Mouse (Mus musculus): Measurements from ENCODE around the gene Slc35f1. TPM values are rescaled to one million over a fixed set of nuclear protein-coding genes. Genes with fewer than 3 reads are reported as not detected.

Gene Slc35f1
- polyA plus RNA-seq, 1 experiment from 2014 or later = 1.1 TPM

DNA sequence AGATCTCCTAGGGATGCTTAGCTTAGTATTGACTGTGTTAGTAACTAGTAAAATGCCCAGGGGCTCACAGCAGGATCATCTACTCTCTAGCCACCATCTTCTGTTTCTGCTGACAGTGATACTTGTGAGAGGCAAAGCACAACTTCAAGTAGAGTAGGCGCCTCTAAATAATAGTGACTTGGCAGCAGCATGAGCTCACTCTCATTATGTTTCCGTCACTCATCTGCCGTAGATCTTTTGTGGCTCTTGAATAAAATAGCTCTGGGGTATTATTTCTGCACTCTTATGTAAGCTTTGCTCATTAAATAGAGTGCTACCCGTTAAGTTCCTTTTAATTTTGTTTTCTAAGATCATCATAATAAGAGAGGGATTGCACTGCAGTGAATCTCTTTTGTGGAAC is 107.1 kb downstream of the Slc35f1 start:
- H3K9ac ChIP-seq = no peak overlapping the region
- no peaks in the 10 kb centered on the region for H3K27me3 ChIP-seq
- no peaks in the 10 kb centered on the region for H3K4me1 ChIP-seq (replicated peaks)
- H3K9me3 ChIP-seq (replicated peaks) = no peaks in the 10 kb centered on the region
- ATAC-seq (replicated peaks; ENCODE audit: insufficient number of reproducible peaks, insufficient read depth, low FRiP score, low read depth) = no peak
- no peak overlapping the region for H3K27ac ChIP-seq
- no peak overlapping the region for H3K4me2 ChIP-seq
- H3K4me3 ChIP-seq = no peak overlapping the region
- no peaks in the 10 kb centered on the region for H3K36me3 ChIP-seq
- 63% methylated on average over 4 of the region's 4 CpGs for WGBS

DNA sequence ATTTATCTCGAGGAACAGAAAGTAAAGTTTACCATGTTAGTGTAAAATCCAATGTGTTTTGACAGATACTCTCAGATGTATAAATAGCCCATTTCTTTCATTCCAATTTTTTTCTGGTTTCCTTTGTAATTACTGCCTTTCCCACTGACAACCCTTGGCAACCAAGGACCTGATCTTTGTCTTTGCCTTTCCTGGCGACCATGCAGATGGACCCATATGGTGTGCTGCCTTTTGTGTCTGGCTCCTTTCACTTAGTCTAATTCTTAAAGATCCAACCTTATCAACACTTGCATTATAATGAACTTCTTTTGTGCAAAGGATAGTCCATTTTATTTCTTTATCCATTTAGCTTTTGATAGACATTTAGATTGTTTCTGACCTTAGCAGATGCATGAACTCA is 117.5 kb downstream of the Slc35f1 start:
- Histone ChIP-seq H3K27me3 (no peaks in the 10 kb centered on the region), H3K4me3 (no peak overlapping the region), H3K4me2 (no peak overlapping the region), H3K9me3 (replicated peaks) (no peaks in the 10 kb centered on the region), H3K36me3 (no peaks in the 10 kb centered on the region), H3K9ac (no peak overlapping the region), H3K27ac (no peak overlapping the region), H3K4me1 (replicated peaks) (no peaks in the 10 kb centered on the region)
- 62% methylated on average over 2 of the region's 2 CpGs for WGBS
- ATAC-seq (replicated peaks; ENCODE audit: insufficient number of reproducible peaks, insufficient read depth, low FRiP score, low read depth) = no peak

DNA sequence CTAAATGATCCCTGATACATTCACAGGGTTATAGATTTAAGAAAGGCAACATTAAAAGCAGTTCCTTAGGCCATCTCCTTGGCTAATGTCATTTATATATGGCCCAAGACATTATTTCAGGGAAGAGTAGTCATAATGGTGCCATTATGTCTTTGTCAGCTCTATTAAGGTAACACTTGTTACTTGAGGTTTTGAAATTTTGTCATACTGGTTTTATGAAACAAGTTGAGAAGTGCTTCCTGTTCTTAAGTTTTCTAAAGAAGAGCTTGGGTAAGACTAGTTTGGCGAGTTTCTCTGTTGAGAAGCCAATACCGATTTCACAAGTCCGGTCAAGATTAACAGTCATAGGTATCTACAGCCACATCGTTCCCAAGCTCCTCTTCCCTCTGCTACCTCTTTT is 122.5 kb downstream of the Slc35f1 start:
- Histone ChIP-seq H3K4me3 (no peak overlapping the region), H3K27me3 (no peaks in the 10 kb centered on the region), H3K4me1 (replicated peaks) (no peaks in the 10 kb centered on the region), H3K9ac (no peak overlapping the region), H3K9me3 (replicated peaks) (no peaks in the 10 kb centered on the region), H3K4me2 (no peak overlapping the region), H3K36me3 (no peaks in the 10 kb centered on the region), H3K27ac (no peak overlapping the region)
- WGBS = 83% methylated on average over 4 of the region's 4 CpGs
- no peak for ATAC-seq (replicated peaks; ENCODE audit: insufficient number of reproducible peaks, insufficient read depth, low FRiP score, low read depth)

DNA sequence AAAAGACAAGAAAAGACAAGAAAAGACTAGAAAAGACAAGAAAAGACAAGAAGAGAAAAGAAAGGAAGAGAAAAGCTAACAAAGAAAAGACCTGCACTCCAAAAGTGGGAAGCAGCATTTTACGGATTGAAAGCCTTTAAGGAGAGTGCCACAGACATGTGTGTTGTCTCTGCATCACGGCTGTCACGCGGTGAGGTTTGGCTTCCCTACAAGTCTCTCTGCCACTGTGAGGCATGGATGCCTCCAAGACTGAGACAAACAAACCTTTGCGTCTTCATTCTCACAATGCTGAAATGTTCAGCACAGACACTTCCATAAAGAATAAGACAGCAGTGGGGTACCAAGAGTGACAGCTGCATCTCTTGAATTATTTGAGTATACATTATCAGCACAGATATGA is 124.0 kb downstream of the Slc35f1 start:
- ATAC-seq (replicated peaks; ENCODE audit: insufficient number of reproducible peaks, insufficient read depth, low FRiP score, low read depth) = no peak
- H3K4me2 ChIP-seq = no peak overlapping the region
- H3K27me3 ChIP-seq = no peaks in the 10 kb centered on the region

DNA sequence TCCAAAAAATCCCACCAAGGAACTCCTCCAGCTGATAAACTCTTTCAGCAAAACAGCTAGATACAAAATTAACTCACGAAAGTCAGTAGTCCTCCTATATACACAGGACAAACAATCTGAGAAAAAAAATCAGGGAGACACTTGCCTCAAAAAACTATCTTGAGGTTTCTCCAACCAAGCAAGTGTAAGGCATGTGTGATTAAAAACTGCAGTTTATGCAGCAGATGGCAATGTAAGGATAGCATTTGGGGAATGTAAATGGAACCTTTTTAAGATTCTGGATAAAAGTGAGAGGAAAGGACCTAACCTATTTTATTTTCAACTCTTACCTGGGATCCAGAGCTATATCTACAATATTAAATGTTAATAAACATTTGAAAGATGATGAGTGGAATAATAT is 129.3 kb downstream of the Slc35f1 start:
- no peak for ATAC-seq (replicated peaks; ENCODE audit: insufficient number of reproducible peaks, insufficient read depth, low FRiP score, low read depth)

More for the DNA sequence above, 124.0 kb downstream of the Slc35f1 start:
- H3K9me3 ChIP-seq (replicated peaks) = no peaks in the 10 kb centered on the region
- H3K4me3 ChIP-seq = no peak overlapping the region
- H3K36me3 ChIP-seq = no peaks in the 10 kb centered on the region
- H3K9ac ChIP-seq = no peak overlapping the region
- WGBS = 80% methylated on average over 5 of the region's 5 CpGs
- H3K4me1 ChIP-seq (replicated peaks) = no peaks in the 10 kb centered on the region
- no peak overlapping the region for H3K27ac ChIP-seq

DNA sequence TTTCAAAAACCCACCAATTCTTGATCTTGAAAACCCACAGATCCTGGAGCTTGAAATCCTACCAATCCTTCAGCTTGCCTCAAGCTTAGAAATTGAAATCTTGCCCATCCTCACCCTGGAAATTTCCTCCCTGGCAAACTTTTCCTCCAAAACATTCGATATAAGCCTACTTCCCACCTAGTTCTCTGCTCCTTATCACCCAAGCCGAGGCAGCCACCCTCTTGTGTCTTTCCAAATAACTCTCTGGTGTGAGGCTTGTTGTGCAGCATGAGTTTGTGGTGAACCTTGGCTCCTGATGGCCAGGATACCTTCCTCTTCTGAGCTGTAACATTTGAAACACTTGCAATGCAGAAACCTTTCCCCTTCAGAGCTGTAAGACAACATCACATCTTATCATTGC is 132.6 kb downstream of the Slc35f1 start:
- Histone ChIP-seq H3K4me1 (replicated peaks) (no peaks in the 10 kb centered on the region), H3K9me3 (replicated peaks) (no peaks in the 10 kb centered on the region), H3K9ac (no peak overlapping the region), H3K4me2 (no peak overlapping the region), H3K27me3 (no peaks in the 10 kb centered on the region), H3K27ac (no peak overlapping the region), H3K36me3 (no peaks in the 10 kb centered on the region), H3K4me3 (no peak overlapping the region)
- 60% methylated on average over 2 of the region's 2 CpGs for WGBS
- no peak for ATAC-seq (replicated peaks; ENCODE audit: insufficient number of reproducible peaks, insufficient read depth, low FRiP score, low read depth)

More for the DNA sequence above, 129.3 kb downstream of the Slc35f1 start:
- H3K4me3 ChIP-seq = no peak overlapping the region
- H3K9ac ChIP-seq = no peak overlapping the region
- H3K4me2 ChIP-seq = no peak overlapping the region
- 75% methylated on average over 1 of the region's 1 CpGs for WGBS
- no peaks in the 10 kb centered on the region for H3K27me3 ChIP-seq
- no peaks in the 10 kb centered on the region for H3K4me1 ChIP-seq (replicated peaks)
- no peaks in the 10 kb centered on the region for H3K36me3 ChIP-seq
- H3K27ac ChIP-seq = no peak overlapping the region
- no peaks in the 10 kb centered on the region for H3K9me3 ChIP-seq (replicated peaks)

DNA sequence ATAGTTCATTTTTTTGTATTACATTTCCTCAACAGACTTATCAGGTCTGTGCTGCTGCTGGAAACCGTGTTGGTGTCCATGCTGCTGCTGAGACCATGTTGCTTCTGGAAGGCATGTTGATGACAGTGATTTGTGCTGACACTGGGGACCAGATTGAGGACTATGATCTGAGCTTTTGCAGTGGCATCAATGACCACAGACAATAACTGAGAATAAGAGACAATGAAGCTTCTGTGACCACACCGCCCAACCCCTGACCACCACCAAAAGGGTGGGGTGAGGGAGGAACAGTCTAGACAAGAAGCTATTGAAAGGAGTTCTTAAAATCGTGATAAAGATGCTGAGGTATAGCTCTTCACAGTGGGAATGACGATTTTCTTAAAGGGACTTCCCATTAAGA is 135.4 kb downstream of the Slc35f1 start:
- Histone ChIP-seq H3K4me1 (replicated peaks) (no peaks in the 10 kb centered on the region), H3K4me2 (no peak overlapping the region), H3K9me3 (replicated peaks) (no peaks in the 10 kb centered on the region), H3K27ac (no peak overlapping the region), H3K36me3 (no peaks in the 10 kb centered on the region), H3K9ac (no peak overlapping the region), H3K4me3 (no peak overlapping the region), H3K27me3 (no peaks in the 10 kb centered on the region)
- WGBS = 73% methylated on average over 4 of the region's 4 CpGs
- ATAC-seq (replicated peaks; ENCODE audit: insufficient number of reproducible peaks, insufficient read depth, low FRiP score, low read depth) = no peak

DNA sequence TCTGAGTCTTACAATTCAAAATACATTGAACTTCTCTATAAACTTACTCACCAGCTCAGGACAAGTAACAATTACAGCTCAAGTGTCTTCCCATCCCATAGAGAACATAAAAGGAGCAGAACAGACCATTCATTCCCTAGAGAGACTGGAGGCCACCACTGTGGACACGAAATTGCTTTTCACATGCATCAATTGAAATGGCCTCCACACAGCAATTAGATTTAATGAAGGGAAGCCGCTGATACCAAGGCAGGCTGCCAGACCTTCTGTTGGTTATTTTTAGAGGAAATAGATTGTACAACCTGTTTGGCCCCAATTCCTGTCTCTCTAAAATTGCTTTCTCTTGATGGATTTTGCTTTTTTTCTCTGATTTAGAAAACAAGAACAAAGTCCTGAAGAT is 150.5 kb downstream of the Slc35f1 start:
- no peaks in the 10 kb centered on the region for H3K36me3 ChIP-seq
- H3K9ac ChIP-seq = no peak overlapping the region
- WGBS = 59% methylated on average over 2 of the region's 2 CpGs
- H3K4me2 ChIP-seq = no peak overlapping the region
- H3K27me3 ChIP-seq = no peaks in the 10 kb centered on the region
- no peaks in the 10 kb centered on the region for H3K4me1 ChIP-seq (replicated peaks)
- no peak overlapping the region for H3K27ac ChIP-seq
- no peak overlapping the region for H3K4me3 ChIP-seq
- ATAC-seq (replicated peaks; ENCODE audit: insufficient number of reproducible peaks, insufficient read depth, low FRiP score, low read depth) = no peak
- no peaks in the 10 kb centered on the region for H3K9me3 ChIP-seq (replicated peaks)

DNA sequence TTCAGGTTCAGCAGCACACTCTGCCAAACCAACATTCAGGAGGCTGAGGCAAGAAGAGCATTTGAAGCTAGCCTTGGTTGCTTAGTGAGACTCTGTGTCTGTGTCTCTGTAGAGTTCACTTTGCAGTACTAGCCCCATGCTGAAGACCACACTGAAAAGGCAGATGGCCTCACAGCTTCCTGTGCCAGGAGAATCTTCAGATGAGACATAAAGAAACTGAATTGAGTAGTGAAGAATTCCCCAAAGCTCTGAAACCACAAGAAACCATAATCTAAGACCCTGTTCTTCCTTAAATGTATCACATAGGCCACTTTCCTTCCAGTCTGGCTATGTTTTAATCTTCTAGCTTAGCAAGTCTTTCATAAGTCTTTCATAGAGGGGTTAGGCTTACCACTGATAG is 161.7 kb downstream of the Slc35f1 start:
- H3K9ac ChIP-seq = no peak overlapping the region
- no peaks in the 10 kb centered on the region for H3K9me3 ChIP-seq (replicated peaks)
- H3K4me1 ChIP-seq (replicated peaks) = no peaks in the 10 kb centered on the region
- H3K4me3 ChIP-seq = no peak overlapping the region
- no peaks in the 10 kb centered on the region for H3K27me3 ChIP-seq
- no peaks in the 10 kb centered on the region for H3K36me3 ChIP-seq
- H3K4me2 ChIP-seq = no peak overlapping the region
- no peak overlapping the region for H3K27ac ChIP-seq
- no peak for ATAC-seq (replicated peaks; ENCODE audit: insufficient number of reproducible peaks, insufficient read depth, low FRiP score, low read depth)

DNA sequence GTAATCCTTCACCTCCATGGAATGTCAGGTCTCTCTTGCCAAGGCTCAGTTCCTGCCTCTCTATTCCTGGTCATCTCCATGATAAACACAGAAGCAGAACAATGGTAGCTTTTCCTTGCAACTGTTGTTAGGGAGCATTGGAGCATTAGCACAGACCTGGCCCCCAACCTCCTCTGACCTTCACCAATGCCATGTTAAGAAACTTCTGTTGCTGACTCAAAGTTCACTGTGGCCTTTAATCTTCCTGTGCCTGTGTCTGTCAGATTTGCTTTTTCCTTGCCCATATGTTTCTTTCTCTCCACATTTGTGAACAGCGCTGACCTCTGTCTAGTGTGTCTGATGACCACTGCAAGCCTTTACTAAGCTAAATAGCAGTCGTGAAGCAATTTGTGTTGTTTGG is 170.5 kb downstream of the Slc35f1 start:
- no peak overlapping the region for H3K4me3 ChIP-seq
- no peak for ATAC-seq (replicated peaks; ENCODE audit: insufficient number of reproducible peaks, insufficient read depth, low FRiP score, low read depth)
- H3K9ac ChIP-seq = no peak overlapping the region
- H3K36me3 ChIP-seq = no peaks in the 10 kb centered on the region
- H3K4me2 ChIP-seq = no peak overlapping the region
- H3K27ac ChIP-seq = no peak overlapping the region
- no peaks in the 10 kb centered on the region for H3K27me3 ChIP-seq
- H3K4me1 ChIP-seq (replicated peaks) = no peaks in the 10 kb centered on the region
- WGBS = 77% methylated on average over 2 of the region's 2 CpGs
- H3K9me3 ChIP-seq (replicated peaks) = no peaks in the 10 kb centered on the region

DNA sequence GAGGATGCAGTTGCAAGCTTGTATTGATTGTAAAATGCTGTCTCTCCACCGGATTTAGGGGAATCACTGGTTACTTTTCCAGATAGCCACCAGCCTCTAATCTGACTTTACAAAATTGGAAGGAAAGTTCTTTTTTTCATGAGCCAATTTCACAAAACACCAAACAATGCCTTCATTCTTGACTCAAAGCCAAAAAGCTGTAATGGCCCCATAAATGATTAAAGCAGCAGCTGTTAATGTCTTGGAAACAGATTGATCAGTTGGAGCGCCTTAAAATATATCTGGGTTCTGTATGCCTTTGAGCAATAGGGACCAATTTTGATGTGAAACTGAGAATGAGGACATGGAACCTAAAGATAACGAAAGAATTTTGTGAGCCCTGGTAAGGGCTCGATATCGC is 174.6 kb downstream of the Slc35f1 start:
- Histone ChIP-seq H3K36me3 (no peaks in the 10 kb centered on the region), H3K4me1 (replicated peaks) (no peaks in the 10 kb centered on the region), H3K9me3 (replicated peaks) (no peaks in the 10 kb centered on the region), H3K9ac (no peak overlapping the region), H3K27ac (no peak overlapping the region), H3K4me3 (no peak overlapping the region), H3K4me2 (no peak overlapping the region), H3K27me3 (no peaks in the 10 kb centered on the region)
- ATAC-seq (replicated peaks; ENCODE audit: insufficient number of reproducible peaks, insufficient read depth, low FRiP score, low read depth) = no peak
- WGBS = 81% methylated on average over 5 of the region's 5 CpGs

DNA sequence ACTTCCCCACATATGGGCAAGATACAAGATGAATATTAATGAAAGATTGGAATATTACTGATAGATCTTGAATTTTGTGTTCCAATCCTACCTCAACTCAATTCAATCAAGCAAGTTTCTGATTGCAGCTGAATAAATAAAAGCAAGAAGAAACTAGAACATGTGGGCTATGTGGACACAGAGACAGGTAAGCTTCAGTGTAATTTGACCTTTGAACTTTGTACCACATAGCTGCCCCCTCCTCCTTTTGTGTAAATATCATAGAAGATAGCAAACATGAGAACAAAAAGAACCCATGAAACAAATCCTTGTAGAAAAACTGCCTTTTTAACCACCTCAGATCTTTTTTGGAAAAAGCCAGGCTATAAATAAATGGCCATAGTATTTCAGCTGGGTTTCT is 180.8 kb downstream of the Slc35f1 start:
- Histone ChIP-seq H3K36me3 (no peaks in the 10 kb centered on the region), H3K27ac (no peak overlapping the region), H3K4me2 (no peak overlapping the region), H3K27me3 (no peaks in the 10 kb centered on the region), H3K9me3 (replicated peaks) (no peaks in the 10 kb centered on the region), H3K4me1 (replicated peaks) (no peaks in the 10 kb centered on the region), H3K9ac (no peak overlapping the region), H3K4me3 (no peak overlapping the region)
- ATAC-seq (replicated peaks; ENCODE audit: insufficient number of reproducible peaks, insufficient read depth, low FRiP score, low read depth) = no peak

DNA sequence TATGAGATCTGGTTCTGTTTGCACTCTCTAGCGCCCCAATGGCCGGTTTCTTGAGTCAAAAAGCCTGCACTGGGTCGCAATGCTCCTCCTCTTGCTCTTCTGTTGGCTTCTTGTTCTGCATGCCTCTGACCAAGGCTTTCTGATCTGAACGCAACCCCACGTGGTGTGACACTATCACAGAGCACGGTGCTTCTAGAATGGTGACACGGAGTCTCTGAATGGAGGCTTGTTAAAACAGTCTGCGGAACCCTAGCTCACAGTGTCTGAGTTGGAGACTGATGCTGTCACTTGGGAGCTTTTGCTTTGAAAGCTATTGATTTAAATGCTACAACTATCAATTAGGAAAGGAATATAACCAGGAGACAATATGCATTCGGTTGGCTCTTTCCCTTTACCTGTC is 183.8 kb downstream of the Slc35f1 start:
- WGBS = 65% methylated on average over 9 of the region's 9 CpGs
- Histone ChIP-seq H3K9ac (no peak overlapping the region), H3K27ac (no peak overlapping the region), H3K4me3 (no peak overlapping the region), H3K9me3 (replicated peaks) (no peaks in the 10 kb centered on the region), H3K4me1 (replicated peaks) (0 out of 2 replicates have a peak, but pooled peaks cover 3% of the 10 kb centered on the region), H3K36me3 (no peaks in the 10 kb centered on the region), H3K27me3 (no peaks in the 10 kb centered on the region), H3K4me2 (no peak overlapping the region)
- ATAC-seq (replicated peaks; ENCODE audit: insufficient number of reproducible peaks, insufficient read depth, low FRiP score, low read depth) = no peak
